Mouse (Mus musculus) embryonic facial prominence, embryonic 11.5 days (tissue): ENCODE data around the gene Cd40lg. TPM values are rescaled to one million over a fixed set of nuclear protein-coding genes. Genes with fewer than 3 reads are reported as not detected.

Experiments
- ATAC-seq: fragments of 200-750 bp; cut with Nextera tagmentation; replicated peaks from 2 replicates; pipeline ENCODE4 v1.8.0; 2017; ENCODE audit warnings: low read depth; ENCODE audit not compliant: insufficient number of reproducible peaks, low FRiP score, low TSS enrichment
- DNase-seq: peaks from one replicate; pipeline ENCODE4 v3.0.0-alpha.2; 2015; ENCODE audit warnings: low spot score
- H3K27ac ChIP-seq: fragments of 300-500 bp; sonication (generic); replicated peaks from 2 replicates; pipeline ENCODE4 v1.5.1; 2014; ENCODE audit warnings: mild to moderate bottlenecking, low read depth, low read length, control low read depth
- H3K27me3 ChIP-seq: fragments of 300-500 bp; sonication (generic); 2 replicates; pipeline ENCODE4 v1.6.1; 2014; ENCODE audit warnings: mild to moderate bottlenecking, low read length, moderate library complexity, mixed read lengths; ENCODE audit not compliant: control insufficient read depth, insufficient read depth
- H3K36me3 ChIP-seq: fragments of 300-500 bp; sonication (generic); replicated peaks from 2 replicates; pipeline ENCODE4 v1.6.1; 2014; ENCODE audit warnings: low read depth, mild to moderate bottlenecking, low read length, moderate library complexity, mixed read lengths; ENCODE audit not compliant: control insufficient read depth, insufficient read depth
- H3K4me1 ChIP-seq: fragments of 300-500 bp; sonication (generic); 2 replicates; pipeline ENCODE4 v1.6.1; 2014; ENCODE audit warnings: low read length, mixed read lengths; ENCODE audit not compliant: control insufficient read depth, insufficient read depth
- H3K4me2 ChIP-seq: fragments of 300-500 bp; sonication (generic); 2 replicates; pipeline ENCODE4 v1.6.1; 2014; ENCODE audit warnings: low read depth, mild to moderate bottlenecking, control low read depth, low read length, moderate library complexity
- H3K4me3 ChIP-seq: fragments of 300-500 bp; sonication (generic); 2 replicates; pipeline ENCODE4 v1.5.1; 2014; ENCODE audit warnings: low read depth, low read length, control low read depth
- H3K9ac ChIP-seq: fragments of 300-500 bp; sonication (generic); replicated peaks from 2 replicates; pipeline ENCODE4 v1.6.1; 2014; ENCODE audit warnings: mild to moderate bottlenecking, control low read depth, low read length
- H3K9me3 ChIP-seq: fragments of 300-500 bp; sonication (generic); replicated peaks from 2 replicates; pipeline ENCODE4 v1.6.1; 2016; ENCODE audit warnings: mild to moderate bottlenecking, low read length, inconsistent platforms, mixed read lengths; ENCODE audit not compliant: control insufficient read depth
- WGBS: fragments of 180-500 bp; shearing (Covaris S2); extraction: QIAGEN DNeasy Blood & Tissue Kit; methylation state at CpG from one replicate; pipeline ENCODE4 v1.1.7; 2014; 5-methylcytosine and 5-hydroxymethylcytosine counted together
- polyA plus RNA-seq: library from polyadenylated mRNA; unstranded; fragments of >200 nt; fragmentation: Nextera tagmentation; extraction: Ambion mirVana; gene quantifications from 2 replicates; pipeline ENCODE4 v1.2.1, GENCODE M21; 2014

Cd40lg gene
- polyA plus RNA-seq, 1 experiment from 2014 or later, result not detected

GRCm38 (mm10) chrX:57196319-57196718 lies 15.6 kb upstream of the Cd40lg start:
- no peak overlapping the region for H3K27ac ChIP-seq
- WGBS, result 83% methylated on average over 9 of the region's 9 CpGs
- no peaks in the 10 kb centered on the region for H3K9me3 ChIP-seq
- DNase-seq (no peak), ATAC-seq (no peak)
- H3K4me1 ChIP-seq, result no peaks in the 10 kb centered on the region
- no peaks in the 10 kb centered on the region for H3K36me3 ChIP-seq
- H3K9ac ChIP-seq, result no peak overlapping the region
- H3K4me3 ChIP-seq, result no peak overlapping the region
- no peak overlapping the region for H3K4me2 ChIP-seq
- H3K27me3 ChIP-seq, result no peaks in the 10 kb centered on the region

DNA sequence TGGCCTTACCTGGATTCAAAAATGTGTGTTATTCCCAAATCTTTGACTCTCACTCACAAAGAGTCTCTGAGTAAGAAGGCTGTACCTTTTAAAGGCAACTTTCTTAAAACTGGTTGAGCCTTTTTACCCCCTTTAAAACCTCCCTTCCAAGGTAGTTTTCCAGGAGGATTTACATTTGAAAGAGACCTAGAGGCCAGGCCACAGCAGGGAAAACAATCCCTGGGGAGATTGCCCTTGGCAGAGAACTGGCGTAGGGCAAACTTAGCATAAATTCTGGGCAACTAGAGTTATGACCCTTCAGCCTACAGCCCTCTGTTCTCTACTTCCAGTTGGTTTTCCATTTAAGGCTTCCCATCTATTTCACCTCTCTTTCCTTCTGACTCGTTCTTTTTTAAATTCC lies 13.9 kb upstream of the Cd40lg start:
- Histone ChIP-seq H3K4me1 (no peaks in the 10 kb centered on the region), H3K4me2 (no peak overlapping the region), H3K27me3 (no peaks in the 10 kb centered on the region), H3K36me3 (no peaks in the 10 kb centered on the region), H3K9me3 (no peaks in the 10 kb centered on the region), H3K4me3 (no peak overlapping the region), H3K9ac (no peak overlapping the region), H3K27ac (no peak overlapping the region)
- 46% methylated on average over 2 of the region's 2 CpGs for WGBS
- ATAC-seq (no peak), DNase-seq (no peak)

DNA sequence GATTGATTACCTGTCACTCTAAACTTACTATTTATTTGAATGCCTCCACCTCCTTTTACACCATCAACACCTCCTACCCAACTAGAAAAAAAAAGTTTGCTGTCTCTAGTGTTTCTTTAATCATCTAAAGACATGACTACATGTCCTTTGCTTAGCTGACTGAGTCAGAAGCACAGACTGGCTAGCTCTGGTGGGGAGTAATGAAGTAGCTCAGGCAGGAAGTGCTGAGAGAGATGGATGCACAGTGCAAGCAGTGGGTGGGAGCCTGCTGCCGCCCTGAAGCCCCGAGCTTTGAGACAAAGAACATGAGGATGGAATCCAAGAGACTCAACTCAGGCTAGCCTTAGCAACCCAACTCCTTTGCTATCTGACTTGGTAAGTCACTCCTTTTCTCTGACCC lies 11.5 kb upstream of the Cd40lg start:
- Histone ChIP-seq H3K36me3 (no peaks in the 10 kb centered on the region), H3K4me3 (no peak overlapping the region), H3K9me3 (no peaks in the 10 kb centered on the region), H3K4me1 (no peaks in the 10 kb centered on the region), H3K27ac (no peak overlapping the region), H3K9ac (no peak overlapping the region), H3K4me2 (no peak overlapping the region), H3K27me3 (no peaks in the 10 kb centered on the region)
- ATAC-seq, result no peak
- DNase-seq, result no peak
- 62% methylated on average over 2 of the region's 2 CpGs for WGBS

DNA sequence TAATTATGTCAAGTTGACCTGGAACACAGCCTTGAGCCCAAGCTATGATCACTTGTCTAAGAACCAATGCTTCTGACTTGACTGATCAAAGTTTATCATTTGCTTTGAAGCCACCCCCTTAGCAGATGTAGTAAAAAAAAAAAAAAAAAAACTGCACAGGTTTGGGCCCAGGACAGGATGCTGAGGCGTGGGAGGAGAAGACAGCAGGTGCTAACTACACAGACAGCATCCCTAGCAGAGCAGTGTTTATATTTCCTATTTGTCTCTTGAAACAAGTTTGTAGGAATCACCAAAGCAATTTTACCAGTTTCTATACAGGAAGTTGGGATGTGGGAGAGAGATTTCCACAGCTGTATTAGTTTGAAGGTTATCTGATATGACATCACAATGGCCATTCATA lies 1.4 kb upstream of the Cd40lg start:
- H3K4me1 ChIP-seq, result no peaks in the 10 kb centered on the region
- 80% methylated on average over 1 of the region's 1 CpGs for WGBS
- H3K27ac ChIP-seq, result no peak overlapping the region
- H3K4me2 ChIP-seq, result no peak overlapping the region
- ATAC-seq (no peak), DNase-seq (no peak)
- H3K36me3 ChIP-seq, result no peaks in the 10 kb centered on the region
- H3K4me3 ChIP-seq, result no peak overlapping the region
- H3K9ac ChIP-seq, result no peak overlapping the region
- no peaks in the 10 kb centered on the region for H3K9me3 ChIP-seq
- no peaks in the 10 kb centered on the region for H3K27me3 ChIP-seq

GRCm38 (mm10) chrX:57212862-57213261 lies 919 bp downstream of the Cd40lg start:
- Histone ChIP-seq H3K27me3 (no peaks in the 10 kb centered on the region), H3K27ac (no peak overlapping the region)

DNA sequence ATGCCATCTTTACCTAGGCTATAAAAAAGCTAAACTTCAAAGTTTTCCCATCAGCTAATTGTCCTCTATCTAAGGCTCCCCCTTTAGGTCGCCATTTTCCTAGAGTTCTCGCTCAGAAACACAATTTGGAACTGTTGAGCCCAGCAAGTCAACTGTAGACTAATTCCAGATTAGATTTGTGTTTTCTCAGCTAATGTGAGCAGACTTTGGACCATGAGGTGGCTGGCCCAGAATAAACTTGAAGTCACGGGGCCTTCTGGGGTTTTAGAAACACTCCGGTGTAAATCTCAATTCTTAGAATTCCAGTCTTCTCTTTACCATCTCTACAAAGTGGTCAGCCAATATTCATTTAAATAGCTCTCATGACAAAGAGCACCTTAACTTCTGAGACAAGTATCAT lies 3.6 kb downstream of the Cd40lg start:
- Histone ChIP-seq H3K4me3 (no peak overlapping the region), H3K9ac (no peak overlapping the region), H3K4me1 (no peaks in the 10 kb centered on the region), H3K36me3 (no peaks in the 10 kb centered on the region), H3K27me3 (no peaks in the 10 kb centered on the region), H3K9me3 (no peaks in the 10 kb centered on the region), H3K27ac (no peak overlapping the region), H3K4me2 (no peak overlapping the region)
- ATAC-seq (no peak), DNase-seq (no peak)
- WGBS, result 91% methylated on average over 4 of the region's 4 CpGs

More at GRCm38 (mm10) chrX:57212862-57213261, 919 bp downstream of the Cd40lg start:
- H3K4me2 ChIP-seq, result no peak overlapping the region
- no peaks in the 10 kb centered on the region for H3K36me3 ChIP-seq
- H3K4me3 ChIP-seq, result no peak overlapping the region
- DNase-seq (no peak), ATAC-seq (no peak)
- no peak overlapping the region for H3K9ac ChIP-seq
- WGBS, result 80% methylated on average over 3 of the region's 3 CpGs
- H3K9me3 ChIP-seq, result no peaks in the 10 kb centered on the region
- no peaks in the 10 kb centered on the region for H3K4me1 ChIP-seq

- WGBS, result 74% methylated on average over 5 of the region's 5 CpGs
- Histone ChIP-seq H3K36me3 (no peaks in the 10 kb centered on the region), H3K4me3 (no peak overlapping the region), H3K4me2 (no peak overlapping the region), H3K27me3 (no peaks in the 10 kb centered on the region), H3K9me3 (no peaks in the 10 kb centered on the region), H3K9ac (no peak overlapping the region), H3K27ac (no peak overlapping the region), H3K4me1 (no peaks in the 10 kb centered on the region)
- DNase-seq (no peak), ATAC-seq (no peak)
These were observed 4.3 kb downstream of the Cd40lg start for GRCm38 (mm10) chrX:57216271-57216670.

DNA sequence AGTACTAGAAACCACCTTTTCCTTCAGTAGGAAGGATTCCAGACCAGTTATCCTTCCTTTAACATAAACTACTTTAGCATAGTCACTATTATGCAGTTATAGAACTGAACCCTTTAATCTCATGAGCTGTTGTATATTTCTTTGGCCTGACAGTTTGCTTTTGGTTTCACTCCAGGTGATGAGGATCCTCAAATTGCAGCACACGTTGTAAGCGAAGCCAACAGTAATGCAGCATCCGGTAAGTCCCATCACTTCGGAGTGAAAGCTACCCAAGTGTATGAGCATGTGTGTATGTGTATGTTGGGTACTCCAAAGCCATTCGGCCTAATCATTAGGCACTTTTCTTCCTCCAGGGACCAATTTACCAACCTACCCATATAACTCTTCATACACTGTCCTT lies 7.6 kb downstream of the Cd40lg start:
- Histone ChIP-seq H3K27ac (no peak overlapping the region), H3K4me3 (no peak overlapping the region), H3K27me3 (no peaks in the 10 kb centered on the region), H3K4me2 (no peak overlapping the region), H3K4me1 (no peaks in the 10 kb centered on the region), H3K9ac (no peak overlapping the region), H3K36me3 (no peaks in the 10 kb centered on the region), H3K9me3 (no peaks in the 10 kb centered on the region)
- ATAC-seq (no peak), DNase-seq (no peak)
- WGBS, result 92% methylated on average over 5 of the region's 5 CpGs
